Mouse (Mus musculus) midbrain, embryonic 10.5 days (tissue): ENCODE results near the gene Hmbs. TPM values are rescaled to one million over a fixed set of nuclear protein-coding genes. Genes with fewer than 3 reads are reported as not detected.
A peak's percentile ranks its signal among the peaks of the same experiment; 100 is the strongest.

ENCODE experiments used
- DNase-seq: peaks from one replicate; pipeline ENCODE4 v3.0.0-alpha.2; 2017; ENCODE audit warnings: low spot score
- H3K27ac ChIP-seq: fragments of 300-500 bp; sonication (generic); replicated peaks from 2 replicates; pipeline ENCODE4 v1.5.1; 2016; ENCODE audit warnings: mild to moderate bottlenecking
- H3K27me3 ChIP-seq: fragments of 300-500 bp; sonication (generic); 2 replicates; pipeline ENCODE4 v1.6.1; 2016; ENCODE audit warnings: low read depth, mild to moderate bottlenecking; ENCODE audit not compliant: poor library complexity, severe bottlenecking
- H3K36me3 ChIP-seq: fragments of 300-500 bp; sonication (generic); 2 replicates; pipeline ENCODE4 v1.6.1; 2016; ENCODE audit warnings: mild to moderate bottlenecking, moderate library complexity
- H3K4me1 ChIP-seq: fragments of 300-500 bp; sonication (generic); 2 replicates; pipeline ENCODE4 v1.6.1; 2016
- H3K4me3 ChIP-seq: fragments of 300-500 bp; sonication (generic); 2 replicates; pipeline ENCODE4 v1.5.1; 2016; ENCODE audit warnings: mild to moderate bottlenecking, moderate library complexity
- H3K9me3 ChIP-seq: fragments of 300-500 bp; sonication (generic); replicated peaks from 2 replicates; pipeline ENCODE4 v1.6.1; 2016; ENCODE audit warnings: mild to moderate bottlenecking
- WGBS: fragments of 180-500 bp; shearing (Covaris S2); methylation state at CpG from one replicate; pipeline ENCODE4 v1.1.7; 2016; 5-methylcytosine and 5-hydroxymethylcytosine counted together
- microRNA-seq: library from miRNA; unstranded; fragments of <30 nt; microRNA quantifications from one replicate; pipeline ENCODE4, GENCODE M21; 2017
- polyA plus RNA-seq: library from polyadenylated mRNA; unstranded; fragments of >200 nt; fragmentation: Nextera tagmentation; extraction: Ambion mirVana; gene quantifications from 2 replicates; pipeline ENCODE4 v1.2.1, GENCODE M21; 2016

Gene Hmbs
- polyA plus RNA-seq, 1 experiment from 2014 or later: 189 TPM

DNA sequence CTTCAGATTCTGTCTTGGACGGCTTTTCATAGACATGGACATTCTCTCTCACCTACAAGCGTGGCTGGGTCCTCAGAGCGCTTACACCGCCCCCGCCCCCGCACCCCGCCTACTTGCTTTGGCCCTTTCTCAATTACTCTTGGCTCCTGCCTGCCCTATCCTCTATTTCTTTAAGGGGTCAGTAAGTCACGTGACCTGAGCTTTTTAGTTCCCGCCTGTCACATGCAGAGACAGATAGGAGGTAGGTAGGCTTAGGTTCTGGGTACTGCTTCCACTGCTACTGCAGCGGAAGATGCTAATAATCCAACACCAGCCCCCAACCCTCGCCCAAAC is 55.1 kb downstream of the Hmbs start:
- H3K9me3 ChIP-seq: peaks cover 8% of the 10 kb centered on the region; the same call in 1 of the 2 replicates
- peaks cover 40% of the 10 kb centered on the region for H3K36me3 ChIP-seq
- H3K4me1 ChIP-seq: peaks cover 40% of the 10 kb centered on the region
- H3K27me3 ChIP-seq: peaks cover 46% of the 10 kb centered on the region
- 4% methylated on average over 11 of the region's 11 CpGs for WGBS
- DNase-seq: peak; percentile 28
- H3K27ac ChIP-seq: peak overlapping the region; percentile 79
- H3K4me3 ChIP-seq: peak overlapping the region; percentile 82

- Histone ChIP-seq H3K9me3 (peaks cover 8% of the 10 kb centered on the region; the same call in 1 of the 2 replicates), H3K4me1 (peaks cover 40% of the 10 kb centered on the region), H3K27me3 (peaks cover 46% of the 10 kb centered on the region), H3K36me3 (peaks cover 38% of the 10 kb centered on the region), H3K27ac (peak within 1 kb of the TSS; percentile 79), H3K4me3 (peak within 1 kb of the TSS; percentile 82)
- 1% methylated on average over 38 of the region's 38 CpGs for WGBS
- peak; percentile 74 for DNase-seq
Measured at GRCm38 (mm10) chr9:44288076-44288958, 55.7 kb downstream of the Hmbs start, which contains the start of gene Abcg4. Gene Abcg4 (minus strand): TSS chr9:44288615.

GRCm38 (mm10) chr9:44287401-44288075 is 56.5 kb downstream of the Hmbs start:
- under 1% methylated on average over 47 of the region's 47 CpGs for WGBS

GRCm38 (mm10) chr9:44287003-44287400 is 57.0 kb downstream of the Hmbs start:
- H3K27me3 ChIP-seq: peaks cover 46% of the 10 kb centered on the region
- peak overlapping the region; percentile 79 for H3K27ac ChIP-seq
- peak overlapping the region; percentile 82 for H3K4me3 ChIP-seq
- H3K9me3 ChIP-seq: peaks cover 8% of the 10 kb centered on the region; the same call in 1 of the 2 replicates
- WGBS: 6% methylated on average over 11 of the region's 11 CpGs
- peaks cover 24% of the 10 kb centered on the region for H3K36me3 ChIP-seq
- H3K4me1 ChIP-seq: peaks cover 40% of the 10 kb centered on the region
- no peak for DNase-seq

More at GRCm38 (mm10) chr9:44287401-44288075, 56.5 kb downstream of the Hmbs start:
- no peak for DNase-seq
- Histone ChIP-seq H3K4me1 (peaks cover 40% of the 10 kb centered on the region), H3K27me3 (peaks cover 46% of the 10 kb centered on the region), H3K4me3 (peak overlapping the region; percentile 82), H3K9me3 (peaks cover 8% of the 10 kb centered on the region; the same call in 1 of the 2 replicates), H3K27ac (peak overlapping the region; percentile 79), H3K36me3 (peaks cover 30% of the 10 kb centered on the region)

Small RNA genes lying within 50 kb of the gene (microRNA-seq; reads per million reads assigned to microRNA genes)
- gene Gm44335: not detected

Other genes with a start within 250 kb of the Hmbs start
- gene Mfrp, start 242.5 kb downstream of the Hmbs start, polyA plus RNA-seq: 0.07 and 0.17 TPM in 2 replicates
- gene C1qtnf5, start 237.0 kb downstream of the Hmbs start, polyA plus RNA-seq: 0.29 and 0.93 TPM in 2 replicates
- gene Gm49380, start 230.7 kb downstream of the Hmbs start, polyA plus RNA-seq: 0.35 and 0.63 TPM in 2 replicates
- 81.3 and 81.5 TPM in 2 replicates for gene Rnf26, start 230.7 kb downstream of the Hmbs start, polyA plus RNA-seq
- 12.0 and 13.7 TPM in 2 replicates for gene Mcam, start 209.8 kb downstream of the Hmbs start, polyA plus RNA-seq
- gene Cbl, start 110.2 kb downstream of the Hmbs start, polyA plus RNA-seq: 21.7 and 25.5 TPM in 2 replicates
- gene Ccdc153, start 103.6 kb downstream of the Hmbs start, polyA plus RNA-seq: not detected in 2 replicates
- gene Pdzd3, start 92.8 kb downstream of the Hmbs start, polyA plus RNA-seq: 0.06 TPM in 1 of 2 replicates, not detected in the other
- 2.6 and 2.9 TPM in 2 replicates for gene Nlrx1, start 75.6 kb downstream of the Hmbs start, polyA plus RNA-seq
- 6.4 and 8.6 TPM in 2 replicates for gene Abcg4, start 55.6 kb downstream of the Hmbs start, polyA plus RNA-seq
- 29.4 and 35.8 TPM in 2 replicates for gene Hinfp, start 38.6 kb downstream of the Hmbs start, polyA plus RNA-seq
- 8.6 and 10.8 TPM in 2 replicates for gene C2cd2l, start 23.9 kb downstream of the Hmbs start, polyA plus RNA-seq
- 45.6 and 47.5 TPM in 2 replicates for gene Dpagt1, start 18.2 kb downstream of the Hmbs start, polyA plus RNA-seq
- 531 and 532 TPM in 2 replicates for gene H2afx, start 9.5 kb downstream of the Hmbs start, polyA plus RNA-seq
- gene Vps11, start 17.4 kb upstream of the Hmbs start, polyA plus RNA-seq: 33.6 and 35.9 TPM in 2 replicates
- gene Hyou1, start 35.3 kb upstream of the Hmbs start, polyA plus RNA-seq: 40.2 and 42.1 TPM in 2 replicates
- gene Slc37a4, start 52.6 kb upstream of the Hmbs start, polyA plus RNA-seq: 17.2 and 20.5 TPM in 2 replicates
- 1,926 and 2,208 TPM in 2 replicates for gene Rps25, start 62.9 kb upstream of the Hmbs start, polyA plus RNA-seq
- gene Trappc4, start 63.4 kb upstream of the Hmbs start, polyA plus RNA-seq: 216 and 244 TPM in 2 replicates
- 25.4 and 29.9 TPM in 2 replicates for gene Ccdc84, start 74.3 kb upstream of the Hmbs start, polyA plus RNA-seq
- gene Foxr1, start 96.9 kb upstream of the Hmbs start, polyA plus RNA-seq: not detected in 2 replicates
- not detected in 2 replicates for gene Upk2, start 110.7 kb upstream of the Hmbs start, polyA plus RNA-seq
- gene Bcl9l, start 138.6 kb upstream of the Hmbs start, polyA plus RNA-seq: 3.9 and 4.7 TPM in 2 replicates
- gene Cxcr5, start 217.6 kb upstream of the Hmbs start, polyA plus RNA-seq: not detected in 2 replicates